Mouse (Mus musculus): ENCODE data around the gene Galt.

- TF ChIP-seq CTCF (IDR thresholded peaks at IDR 0.05; ENCODE audit: low read depth) (no peak), EP300 (IDR thresholded peaks at IDR 0.05; ENCODE audit: low read depth) (no peak)
These were observed 32.1 kb upstream of the Galt start, which contains the start of gene Dctn3 for GRCm38 (mm10) chr4:41722918-41723351.
